Mouse (Mus musculus) MEL (cell line): ENCODE data around the gene Fbxo7. TPM values are rescaled to one million over a fixed set of nuclear protein-coding genes. Genes with fewer than 3 reads are reported as not detected.

Experiments
- DNase-seq: peaks from one replicate; pipeline ENCODE4 v3.0.0; 2011; ENCODE audit warnings: low read depth, low spot score
- H3K27ac ChIP-seq: 2 replicates; pipeline ENCODE4 v1.5.1; 2012; ENCODE audit warnings: low read depth, mild to moderate bottlenecking, control low read depth, low read length, moderate library complexity; ENCODE audit not compliant: control insufficient read depth
- H3K27me3 ChIP-seq, 2 experiments: fragments of 150-350 bp in 1 of 2; sonication (generic) in 1 of 2; 2 replicates each; pipeline ENCODE4 v1.6.1; 2012; ENCODE audit warnings: low read length in 2 of 2, mild to moderate bottlenecking in 2 of 2, improper control_type of control experiment in 1 of 2, moderate library complexity in 1 of 2; ENCODE audit not compliant: insufficient read depth in 2 of 2, control insufficient read depth in 1 of 2
- H3K36me3 ChIP-seq, 2 experiments: 2 replicates each; pipeline ENCODE4 v1.6.1; 2012 to 2014; ENCODE audit warnings: low read length in 2 of 2, improper control_type of control experiment in 1 of 2, inconsistent platforms in 1 of 2, mild to moderate bottlenecking in 1 of 2; ENCODE audit not compliant: insufficient read depth in 2 of 2, control insufficient read depth in 1 of 2
- H3K4me1 ChIP-seq, 2 experiments: fragments of 150-350 bp in 1 of 2; sonication (generic) in 1 of 2; 2 replicates each; pipeline ENCODE4 v1.6.1; 2012; ENCODE audit warnings: low read length in 2 of 2, improper control_type of control experiment in 1 of 2, mild to moderate bottlenecking in 1 of 2; ENCODE audit not compliant: insufficient read depth in 2 of 2, control insufficient read depth in 1 of 2
- H3K4me3 ChIP-seq, 2 experiments: fragments of 150-350 bp in 1 of 2; sonication (generic) in 1 of 2; 2 replicates each; pipeline ENCODE4 v1.5.1; 2012; ENCODE audit warnings: low read depth in 2 of 2, low read length in 2 of 2, mild to moderate bottlenecking in 2 of 2, moderate library complexity in 2 of 2, control low read depth in 1 of 2, improper control_type of control experiment in 1 of 2; ENCODE audit not compliant: control insufficient read depth in 1 of 2, insufficient read depth in 1 of 2
- H3K79me2 ChIP-seq: 2 replicates; pipeline ENCODE4 v1.6.1; 2012; ENCODE audit warnings: mild to moderate bottlenecking, low read length, moderate library complexity; ENCODE audit not compliant: control insufficient read depth, poor library complexity, insufficient read depth
- H3K9ac ChIP-seq: 2 replicates; pipeline ENCODE4 v1.6.1; 2012; ENCODE audit warnings: low read depth, mild to moderate bottlenecking, control low read depth, low read length, moderate library complexity; ENCODE audit not compliant: control insufficient read depth, poor library complexity, severe bottlenecking
- H3K9me3 ChIP-seq: fragments of 150-350 bp; sonication (generic); replicated peaks from 2 replicates; pipeline ENCODE4 v1.6.1; 2012; ENCODE audit warnings: mild to moderate bottlenecking, low read length, improper control_type of control experiment, moderate library complexity; ENCODE audit not compliant: insufficient read depth
- BHLHE40 ChIP-seq: IDR thresholded peaks from 2 replicates; pipeline ENCODE4 v1.6.1; 2012; ENCODE audit warnings: low read depth, mild to moderate bottlenecking, inconsistent platforms, low read length, improper control_type of control experiment, borderline replicate concordance
- CHD1 ChIP-seq: IDR thresholded peaks from 2 replicates; pipeline ENCODE4 v1.6.1; 2012; ENCODE audit warnings: low read depth, mild to moderate bottlenecking, inconsistent platforms, low read length, improper control_type of control experiment
- CHD2 ChIP-seq: IDR thresholded peaks from 2 replicates; pipeline ENCODE4 v1.6.1; 2011; ENCODE audit warnings: low read length, improper control_type of control experiment
- CTCF ChIP-seq, 3 experiments: IDR thresholded peaks in 2 of 3; conservative IDR thresholded peaks in 1 of 3; 2 replicates each; pipeline ENCODE4 v1.5.1; 2011 to 2012; ENCODE audit warnings: low read length in 3 of 3, low read depth in 2 of 3, mild to moderate bottlenecking in 2 of 3, improper control_type of control experiment in 1 of 3, inconsistent platforms in 1 of 3, mixed read lengths in 1 of 3, moderate library complexity in 1 of 3; ENCODE audit not compliant: control insufficient read depth in 1 of 3, insufficient read depth in 1 of 3, poor library complexity in 1 of 3, severe bottlenecking in 1 of 3
- E2F4 ChIP-seq: IDR thresholded peaks from 2 replicates; pipeline ENCODE4 v1.6.1; 2011; ENCODE audit warnings: low read depth, low read length, improper control_type of control experiment, borderline replicate concordance
- EP300 ChIP-seq, 2 experiments: IDR thresholded peaks; 2 replicates each; pipeline ENCODE4 v1.6.1; 2011; ENCODE audit warnings: improper control_type of control experiment in 2 of 2, low read length in 2 of 2, low read depth in 1 of 2, mild to moderate bottlenecking in 1 of 2
- GATA1 ChIP-seq: IDR thresholded peaks from 2 replicates; pipeline ENCODE4 v1.6.1; 2011; ENCODE audit warnings: low read depth, low read length, improper control_type of control experiment
- HCFC1 ChIP-seq: IDR thresholded peaks from 2 replicates; pipeline ENCODE4 v1.6.1; 2012; ENCODE audit warnings: low read depth, mild to moderate bottlenecking, inconsistent platforms, low read length, improper control_type of control experiment, moderate library complexity
- JUND ChIP-seq: IDR thresholded peaks from 2 replicates; pipeline ENCODE4 v1.6.1; 2011; ENCODE audit warnings: low read depth, mild to moderate bottlenecking, improper control_type of control experiment, low read length
- MAFK ChIP-seq: IDR thresholded peaks from 2 replicates; pipeline ENCODE4 v1.6.1; 2011; ENCODE audit warnings: low read depth, mild to moderate bottlenecking, low read length, improper control_type of control experiment, borderline replicate concordance
- MAX ChIP-seq: IDR thresholded peaks from 2 replicates; pipeline ENCODE4 v1.6.1; 2011; ENCODE audit warnings: low read length, improper control_type of control experiment
- MAZ ChIP-seq: IDR thresholded peaks from 2 replicates; pipeline ENCODE4 v1.6.1; 2012; ENCODE audit warnings: low read depth, mild to moderate bottlenecking, inconsistent platforms, low read length, improper control_type of control experiment
- MEF2A ChIP-seq: IDR thresholded peaks from 2 replicates; pipeline ENCODE4 v1.6.1; 2014; ENCODE audit warnings: low read depth, mild to moderate bottlenecking, inconsistent platforms, low read length, improper control_type of control experiment; ENCODE audit not compliant: poor library complexity, insufficient replicate concordance, severe bottlenecking; ENCODE audit errors: extremely low read depth
- MYB ChIP-seq: IDR thresholded peaks from 2 replicates; pipeline ENCODE4 v1.6.1; 2011; ENCODE audit warnings: mild to moderate bottlenecking, low read depth, low read length, improper control_type of control experiment
- MYC ChIP-seq: IDR thresholded peaks from 2 replicates; pipeline ENCODE4 v1.6.1; 2011; ENCODE audit warnings: low read depth, mild to moderate bottlenecking, low read length, improper control_type of control experiment, moderate library complexity
- NELFE ChIP-seq: IDR thresholded peaks from 2 replicates; pipeline ENCODE4 v1.6.1; 2011; ENCODE audit warnings: low read depth, low read length, improper control_type of control experiment
- NRF1 ChIP-seq: IDR thresholded peaks from 2 replicates; pipeline ENCODE4 v1.6.1; 2014; ENCODE audit warnings: low read depth, mild to moderate bottlenecking, inconsistent platforms, low read length, improper control_type of control experiment, moderate library complexity; ENCODE audit not compliant: poor library complexity, insufficient read depth, severe bottlenecking
- POLR2A ChIP-seq, 2 experiments: IDR thresholded peaks; 2 replicates each; pipeline ENCODE4 v1.6.1; 2011 to 2012; ENCODE audit warnings: low read length in 2 of 2, mild to moderate bottlenecking in 2 of 2, control low read depth in 1 of 2, improper control_type of control experiment in 1 of 2, low read depth in 1 of 2, moderate library complexity in 1 of 2; ENCODE audit not compliant: control insufficient read depth in 1 of 2, insufficient read depth in 1 of 2, poor library complexity in 1 of 2
- POLR2AphosphoS2 ChIP-seq: IDR thresholded peaks from 2 replicates; pipeline ENCODE4 v1.6.1; 2011; ENCODE audit warnings: low read length, improper control_type of control experiment
- POLR2AphosphoS5 ChIP-seq: IDR thresholded peaks from 2 replicates; pipeline ENCODE4 v1.6.1; 2012; ENCODE audit warnings: low read depth, borderline replicate concordance, mild to moderate bottlenecking, inconsistent platforms, low read length, moderate library complexity, mixed read lengths
- RAD21 ChIP-seq: IDR thresholded peaks from 2 replicates; pipeline ENCODE4 v1.6.1; 2011; ENCODE audit warnings: mild to moderate bottlenecking, low read depth, low read length, improper control_type of control experiment
- RCOR1 ChIP-seq: IDR thresholded peaks from 2 replicates; pipeline ENCODE4 v1.6.1; 2012; ENCODE audit warnings: low read depth, mild to moderate bottlenecking, inconsistent platforms, low read length, improper control_type of control experiment
- SMC3 ChIP-seq: IDR thresholded peaks from 2 replicates; pipeline ENCODE4 v1.6.1; 2011; ENCODE audit warnings: low read depth, low read length, improper control_type of control experiment
- TBP ChIP-seq: IDR thresholded peaks from 2 replicates; pipeline ENCODE4 v1.8.0; 2011; ENCODE audit warnings: low read depth, low read length, improper control_type of control experiment
- TCF12 ChIP-seq: IDR thresholded peaks from 2 replicates; pipeline ENCODE4 v1.6.1; 2014; ENCODE audit warnings: low read depth, mild to moderate bottlenecking, inconsistent platforms, low read length, improper control_type of control experiment, moderate library complexity
- UBTF ChIP-seq: IDR thresholded peaks from 2 replicates; pipeline ENCODE4 v1.6.1; 2012; ENCODE audit warnings: low read depth, mild to moderate bottlenecking, inconsistent platforms, low read length, improper control_type of control experiment, moderate library complexity, borderline replicate concordance; ENCODE audit not compliant: insufficient read depth
- USF1 ChIP-seq: IDR thresholded peaks from 2 replicates; pipeline ENCODE4 v1.6.1; 2014; ENCODE audit warnings: low read depth, mild to moderate bottlenecking, inconsistent platforms, low read length, improper control_type of control experiment, moderate library complexity
- ZKSCAN1 ChIP-seq: IDR thresholded peaks from 2 replicates; pipeline ENCODE4 v1.6.1; 2012; ENCODE audit warnings: low read depth, mild to moderate bottlenecking, inconsistent platforms, low read length, improper control_type of control experiment, moderate library complexity
- polyA plus RNA-seq, 2 experiments: library from polyadenylated mRNA; stranded (reverse) in 1 of 2; unstranded in 1 of 2; fragments of >175 nt in 1 of 2; fragments of >200 nt in 1 of 2; gene quantifications; 2 replicates each; pipeline versions ENCODE4 v1.2.1 to v1.2.4; 2012; ENCODE audit warnings: low replicate concordance in 2 of 2, low read depth in 1 of 2; ENCODE audit not compliant: insufficient read length in 2 of 2, insufficient read depth in 1 of 2, missing spikeins in 1 of 2
- total RNA-seq: library from RNA; depleted of rRNA; stranded (reverse); fragments of 300-350 nt; gene quantifications from 2 replicates; pipeline ENCODE4 v1.2.3, GENCODE M21; 2012

The Fbxo7 gene
- total and polyA plus RNA-seq, 3 experiments: 24.5 to 131 (median 34.8) TPM

DNA sequence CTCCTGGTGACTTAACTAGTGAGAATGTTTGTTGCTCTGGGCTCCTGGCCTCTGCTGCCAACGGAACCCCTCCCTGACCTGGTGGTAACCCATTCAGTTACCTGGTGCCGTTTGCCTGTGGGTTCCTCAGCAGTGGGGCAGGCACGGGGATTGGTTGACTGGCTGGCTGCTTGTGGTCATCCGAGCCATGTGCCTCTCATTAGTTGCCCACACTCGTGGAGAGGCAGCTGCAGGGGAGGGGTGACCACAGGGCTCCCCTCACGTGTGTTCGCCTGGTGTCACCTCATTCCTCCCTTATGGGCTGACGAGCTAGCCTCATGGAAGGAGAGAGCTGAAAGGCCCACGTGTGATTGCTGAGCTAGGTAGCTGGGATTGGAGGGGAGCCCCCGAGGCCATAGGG, 46.1 kb downstream of the Fbxo7 start:
- Histone ChIP-seq H3K9ac (no peak overlapping the region), H3K4me3 (no peak overlapping the region), H3K27ac (no peak overlapping the region), H3K36me3 (no peaks in the 10 kb centered on the region), H3K27me3 (no peaks in the 10 kb centered on the region), H3K4me1 (no peaks in the 10 kb centered on the region), H3K79me2 (no peaks in the 10 kb centered on the region), H3K9me3 (no peaks in the 10 kb centered on the region)
- no peak for DNase-seq
- no peak for TF ChIP-seq MAZ
- TF ChIP-seq CTCF (IDR thresholded peaks at IDR 0.05 in 2 of 3, conservative IDR thresholded peaks at IDR 0.05 in 1 of 3; ENCODE audit: control insufficient read depth in 1 of 3, insufficient read depth in 1 of 3, low read depth in 2 of 3, low read length in 3 of 3, poor library complexity in 1 of 3, severe bottlenecking in 1 of 3): no peak
- no peak for TF ChIP-seq NRF1
- no peak for TF ChIP-seq POLR2A (IDR thresholded peaks at IDR 0.05; ENCODE audit: control insufficient read depth in 1 of 2, insufficient read depth in 1 of 2, low read depth in 1 of 2, low read length in 2 of 2, poor library complexity in 1 of 2)
- no peak for TF ChIP-seq MYC
- no peak for TF ChIP-seq POLR2AphosphoS2
- TF ChIP-seq UBTF: no peak
- TF ChIP-seq POLR2AphosphoS5: no peak
- TF ChIP-seq TCF12: no peak
- no peak for TF ChIP-seq TBP
- no peak for TF ChIP-seq RAD21
- no peak for TF ChIP-seq BHLHE40
- TF ChIP-seq MAX: no peak
- no peak for TF ChIP-seq RCOR1
- TF ChIP-seq CHD2: no peak
- no peak for TF ChIP-seq HCFC1
- no peak for TF ChIP-seq E2F4

- TF ChIP-seq GATA1 (no peak), EP300 (IDR thresholded peaks at IDR 0.05; ENCODE audit: low read depth in 1 of 2, low read length in 2 of 2) (no peak), JUND (no peak), USF1 (no peak), SMC3 (no peak), MEF2A (no peak), MAFK (no peak), MAX (no peak), TCF12 (no peak), CHD1 (no peak), HCFC1 (no peak), POLR2A (IDR thresholded peaks at IDR 0.05; ENCODE audit: control insufficient read depth in 1 of 2, insufficient read depth in 1 of 2, low read depth in 1 of 2, low read length in 2 of 2, poor library complexity in 1 of 2) (no peak), ZKSCAN1 (no peak), NELFE (no peak), MYB (no peak)
- TF ChIP-seq, all 39 proteins: peak for 0
- Histone ChIP-seq H3K79me2 (no peaks in the 10 kb centered on the region), H3K36me3 (no peaks in the 10 kb centered on the region), H3K27me3 (no peaks in the 10 kb centered on the region), H3K9ac (no peak overlapping the region), H3K4me3 (no peak overlapping the region), H3K4me1 (no peaks in the 10 kb centered on the region), H3K27ac (no peak overlapping the region), H3K9me3 (no peaks in the 10 kb centered on the region)
- no peak for DNase-seq
Measured at GRCm38 (mm10) chr10:86069341-86069740, 47.6 kb downstream of the Fbxo7 start.
